Mouse (Mus musculus) gastrocnemius, postnatal 25 days (tissue): ENCODE data around the gene Sort1. TPM values are rescaled to one million over a fixed set of nuclear protein-coding genes. Genes with fewer than 3 reads are reported as not detected.
A peak's percentile ranks its signal among the peaks of the same experiment; 100 is the strongest.

Source experiments
- DNase-seq: peaks from one replicate; pipeline ENCODE4 v3.0.0; 2022
- total RNA-seq, 2 experiments: library from RNA; stranded (reverse); gene quantifications; 1 replicate in 1 of 2; 2 replicates in 1 of 2; pipeline ENCODE4 v1.2.3; 2021

Sort1 gene
- total RNA-seq, 2 experiments from 2014 or later, result 34.0 to 48.3 TPM

DNA sequence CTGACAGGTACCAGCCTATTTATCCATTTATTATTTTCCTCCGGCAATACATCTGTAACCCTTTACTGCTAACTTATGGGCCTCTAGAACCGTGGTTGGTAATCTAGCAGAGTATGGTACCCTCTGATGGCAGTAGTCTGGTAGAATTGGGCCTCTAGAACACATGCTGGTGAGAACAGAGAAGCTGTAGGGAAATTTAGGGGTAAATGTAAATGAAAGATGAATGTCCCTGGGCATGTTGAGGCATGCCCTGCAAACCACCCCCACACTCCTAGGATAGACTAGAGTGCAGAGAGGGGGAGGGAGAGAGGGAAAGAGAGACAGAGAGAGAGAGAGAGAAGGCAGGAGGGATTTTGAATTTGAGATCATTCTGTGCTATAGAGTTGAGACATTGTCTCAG lies 100.5 kb downstream of the Sort1 start:
- DNase-seq, result no peak

DNA sequence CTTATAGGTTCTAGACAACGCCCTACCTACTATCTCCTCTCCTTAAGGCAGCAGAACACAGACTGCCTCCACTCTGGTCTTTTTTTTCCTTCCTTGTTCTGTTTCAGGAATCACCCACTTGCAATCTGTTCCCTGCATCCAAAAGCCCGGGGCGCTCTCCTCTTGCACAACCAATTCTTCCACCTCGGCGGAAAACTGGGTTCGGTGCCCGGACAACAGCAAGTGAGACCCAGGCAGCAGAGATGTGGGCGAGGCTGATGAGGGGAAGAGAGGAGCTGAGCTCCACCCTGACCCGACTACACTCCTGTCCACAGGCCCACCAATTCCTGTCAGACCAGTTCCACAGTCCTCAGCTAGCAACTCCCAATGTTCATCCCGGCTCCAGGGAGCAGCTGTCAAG lies 102.3 kb downstream of the Sort1 start:
- DNase-seq, result no peak

DNA sequence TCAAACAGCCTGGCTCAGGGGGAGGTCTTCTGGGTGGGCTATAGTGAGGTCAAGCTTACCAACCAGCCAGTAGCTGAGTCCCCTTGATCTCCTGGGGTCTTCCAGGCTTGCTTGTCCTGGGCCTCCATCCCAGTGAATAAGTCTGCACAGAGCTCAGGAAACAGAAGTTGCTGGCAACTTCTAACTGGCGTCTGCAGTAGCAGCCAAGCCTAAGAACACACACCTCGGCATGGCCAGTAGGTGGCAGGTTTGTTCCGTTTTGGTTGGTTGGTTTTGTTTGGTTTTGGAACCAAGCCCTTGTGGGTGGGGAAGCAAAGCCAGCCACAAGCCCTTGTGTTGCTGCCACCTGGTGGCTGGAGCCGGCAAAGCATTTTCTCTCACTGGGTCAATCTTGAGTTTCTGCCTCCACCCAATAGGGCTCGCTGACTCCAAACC lies 105.2 kb downstream of the Sort1 start:
- DNase-seq, result peak; percentile 89

DNA sequence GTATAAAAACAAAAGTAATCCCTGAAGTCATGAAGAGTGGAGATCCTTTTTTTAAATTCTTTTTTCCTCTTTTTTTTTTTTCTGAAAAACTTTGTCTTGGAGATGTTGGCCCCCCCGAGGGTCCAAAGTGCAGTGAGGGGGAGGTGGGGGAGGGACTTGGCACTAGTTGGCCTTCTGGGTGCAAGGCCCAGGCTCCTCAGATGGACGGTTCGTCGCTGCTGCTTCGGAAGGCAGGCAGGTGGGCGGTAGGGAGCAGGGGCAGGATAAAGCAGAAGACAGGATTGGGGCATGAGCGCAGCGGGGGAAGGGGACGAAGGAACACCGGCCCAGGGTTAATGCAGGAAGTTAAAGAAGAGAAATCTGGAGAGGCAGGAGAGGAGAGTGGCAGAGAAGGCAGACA lies 108.4 kb downstream of the Sort1 start:
- DNase-seq, result no peak

DNA sequence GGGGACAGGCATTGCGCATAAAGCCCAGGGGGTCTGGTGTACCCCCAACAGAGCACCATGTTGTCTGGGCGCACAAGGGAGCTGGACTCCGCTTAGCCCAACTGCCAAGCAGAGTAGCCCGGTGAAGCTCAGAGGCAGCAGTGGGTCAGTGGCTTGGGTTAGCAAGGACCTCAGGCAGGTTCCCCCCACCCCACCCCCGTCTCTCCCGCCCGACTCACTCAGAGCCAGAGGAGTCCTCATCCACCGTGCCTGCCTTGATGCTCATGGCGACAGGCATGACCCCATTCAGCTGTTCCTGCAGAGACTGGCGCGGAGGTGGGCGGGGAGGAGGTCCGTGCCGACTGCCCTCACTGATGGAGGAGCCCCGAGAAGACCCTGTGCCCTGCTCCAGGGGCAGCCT lies 108.9 kb downstream of the Sort1 start:
- DNase-seq, result no peak

DNA sequence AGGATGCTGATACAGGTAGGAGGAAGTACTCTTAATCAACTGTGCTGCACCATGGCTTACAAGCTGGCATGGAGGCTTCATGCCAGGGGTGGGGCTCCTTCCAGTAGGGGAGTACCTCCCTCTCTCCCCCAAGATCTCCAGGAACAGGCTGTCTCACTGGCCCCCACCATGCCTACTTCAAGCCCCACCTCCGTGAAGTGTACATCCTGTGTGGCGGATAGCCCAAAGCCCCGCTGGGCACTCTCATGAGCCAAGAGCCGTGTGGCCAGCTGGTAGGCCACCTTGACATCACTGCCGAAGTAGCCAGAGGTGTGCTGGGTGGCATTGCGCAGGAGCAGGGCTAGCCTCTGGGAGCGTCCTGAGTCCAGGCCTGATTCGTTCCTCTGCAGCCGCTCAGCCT lies 114.4 kb downstream of the Sort1 start:
- no peak for DNase-seq

DNA sequence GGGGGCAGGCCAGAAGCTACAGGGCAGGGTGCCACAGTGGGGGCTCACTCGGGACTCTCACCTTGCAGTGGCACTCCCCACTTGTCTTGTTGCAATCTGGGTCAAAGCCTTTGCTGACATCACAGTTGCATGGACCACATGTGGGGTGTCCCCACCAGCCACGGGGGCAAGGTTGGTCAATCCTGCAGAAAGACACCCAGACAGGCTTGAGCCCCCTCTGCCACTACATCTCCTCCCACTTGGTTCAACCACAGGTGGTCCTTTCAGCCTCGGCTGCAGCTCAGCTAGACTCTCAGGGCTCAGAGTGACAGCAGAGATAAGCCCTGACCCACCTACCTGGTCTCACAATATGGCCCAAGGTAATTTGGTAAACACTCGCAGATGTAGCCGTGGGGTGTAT lies 116.6 kb downstream of the Sort1 start:
- DNase-seq, result no peak

DNA sequence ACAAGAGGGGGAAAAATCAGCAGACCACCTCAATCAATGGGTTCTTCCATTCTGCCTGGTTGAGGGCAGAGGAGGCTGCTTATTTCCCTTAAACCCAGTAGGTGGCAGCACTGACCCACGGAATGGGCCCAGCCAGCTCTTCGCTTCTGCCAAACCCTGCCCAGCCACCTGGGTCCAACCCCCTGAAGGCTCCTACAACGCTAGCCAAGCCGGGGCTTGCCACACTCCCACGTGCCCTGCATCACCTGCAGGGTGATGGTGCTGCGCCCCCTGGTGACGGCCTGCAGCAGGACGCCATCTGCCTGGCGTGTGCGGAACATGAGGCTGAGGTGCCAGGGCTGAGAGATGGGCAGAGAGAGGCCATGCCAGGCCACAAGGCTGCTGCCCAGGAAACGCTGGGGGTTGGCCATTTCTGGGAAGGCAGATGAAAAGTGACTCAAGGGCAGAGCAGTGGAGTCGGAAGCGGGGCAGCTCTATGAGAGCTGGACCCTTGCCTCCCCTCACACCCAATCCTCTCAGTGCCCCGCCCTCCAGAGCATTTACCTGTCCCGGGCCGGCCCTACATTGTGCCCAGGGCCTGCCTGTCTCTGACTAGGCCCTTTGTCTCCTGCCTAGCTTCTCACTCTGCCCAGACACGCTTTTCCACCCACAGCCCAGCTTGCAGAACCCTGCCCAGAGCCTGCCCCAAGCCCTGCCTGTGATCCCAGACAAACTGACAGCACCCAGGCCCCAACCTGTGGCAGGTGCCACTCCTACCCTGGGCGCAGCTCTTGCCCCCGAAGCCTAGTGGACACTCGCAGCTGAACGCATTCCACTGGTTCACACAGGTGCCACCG lies 118.0 kb downstream of the Sort1 start:
- peak; percentile 90 for DNase-seq

DNA sequence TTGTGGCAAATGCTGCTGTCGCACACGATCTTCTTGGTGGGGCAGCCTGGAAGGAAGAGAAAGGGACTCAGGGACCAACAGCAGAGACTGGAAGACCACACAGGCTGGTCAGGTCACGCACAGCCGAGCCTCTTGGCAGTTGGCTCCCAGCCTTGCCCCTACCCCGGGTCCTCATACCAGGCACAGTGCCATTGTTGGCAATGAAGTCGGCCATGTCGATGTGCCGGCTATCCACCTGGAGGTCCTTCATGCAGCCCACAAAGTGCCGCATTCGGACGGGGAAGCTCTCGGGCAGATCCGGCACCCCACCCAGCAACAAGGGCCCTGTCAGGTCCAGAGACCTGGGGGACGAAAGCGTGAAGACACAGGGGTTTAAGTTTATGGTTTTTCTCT lies 118.6 kb downstream of the Sort1 start:
- DNase-seq, result no peak

DNA sequence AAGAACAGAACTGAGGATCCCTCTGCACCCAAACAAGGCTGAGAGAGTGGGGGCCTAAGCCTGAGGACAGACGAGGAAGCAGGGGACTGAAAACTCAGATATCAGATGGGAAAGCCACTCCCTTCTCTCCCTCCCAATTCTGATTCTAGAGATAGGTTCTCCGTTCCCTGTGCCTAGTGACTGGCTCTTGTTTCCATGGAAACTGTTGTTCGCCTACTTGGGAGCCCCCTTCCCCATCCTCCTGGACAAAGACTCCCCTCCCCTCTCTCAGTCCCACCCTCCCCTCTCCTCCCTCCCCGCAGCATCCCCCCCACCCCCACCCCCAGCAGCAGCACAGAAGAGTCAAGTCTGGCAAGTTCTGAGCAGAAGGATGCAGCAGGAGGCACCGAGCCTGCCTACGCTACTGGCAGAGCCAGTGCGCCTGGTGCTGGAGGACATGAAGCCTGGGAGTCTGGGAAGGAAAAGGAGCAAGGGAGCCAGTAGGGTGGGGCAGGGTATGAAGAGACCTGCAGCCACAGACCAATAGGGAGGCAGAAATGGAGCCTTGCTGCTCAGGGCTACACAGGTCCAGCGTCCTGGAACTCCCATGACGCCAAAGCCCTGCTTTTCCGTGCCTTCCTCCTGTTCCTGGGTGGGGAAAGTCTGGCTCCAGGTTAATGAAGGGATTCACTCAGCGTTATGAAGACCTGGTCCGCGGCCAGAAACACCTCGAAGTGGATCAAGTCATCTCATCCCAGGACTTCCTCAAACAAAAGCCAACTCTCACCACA lies 121.8 kb downstream of the Sort1 start:
- DNase-seq, result no peak

DNA sequence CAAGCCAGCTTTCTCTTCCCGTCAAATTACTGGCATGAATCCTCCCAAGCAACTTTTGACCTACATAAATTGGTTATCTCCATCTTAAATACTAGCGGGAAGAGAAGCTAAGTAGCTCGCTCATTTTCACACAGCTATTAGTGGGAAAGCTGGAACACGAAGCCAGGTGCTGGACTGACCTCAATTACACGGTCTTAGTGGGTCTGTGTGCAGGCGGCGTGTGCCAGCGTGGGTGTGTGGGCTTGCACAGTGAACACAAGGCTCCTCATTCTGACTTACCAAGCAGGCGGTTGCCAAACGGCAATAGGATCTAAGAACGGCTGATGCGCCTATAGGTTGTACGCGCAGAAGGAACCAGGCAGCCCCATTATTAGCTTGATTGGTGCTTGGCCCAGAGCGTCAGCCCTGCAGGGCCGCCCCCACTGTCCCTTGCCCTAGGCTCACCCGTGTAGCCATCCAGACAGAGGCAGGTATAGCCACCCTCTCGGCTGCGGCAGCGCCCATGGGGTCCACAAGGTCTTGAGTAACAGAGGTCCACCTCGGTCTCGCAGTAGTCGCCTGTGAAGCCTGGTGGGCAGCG lies 122.5 kb downstream of the Sort1 start:
- DNase-seq, result no peak

DNA sequence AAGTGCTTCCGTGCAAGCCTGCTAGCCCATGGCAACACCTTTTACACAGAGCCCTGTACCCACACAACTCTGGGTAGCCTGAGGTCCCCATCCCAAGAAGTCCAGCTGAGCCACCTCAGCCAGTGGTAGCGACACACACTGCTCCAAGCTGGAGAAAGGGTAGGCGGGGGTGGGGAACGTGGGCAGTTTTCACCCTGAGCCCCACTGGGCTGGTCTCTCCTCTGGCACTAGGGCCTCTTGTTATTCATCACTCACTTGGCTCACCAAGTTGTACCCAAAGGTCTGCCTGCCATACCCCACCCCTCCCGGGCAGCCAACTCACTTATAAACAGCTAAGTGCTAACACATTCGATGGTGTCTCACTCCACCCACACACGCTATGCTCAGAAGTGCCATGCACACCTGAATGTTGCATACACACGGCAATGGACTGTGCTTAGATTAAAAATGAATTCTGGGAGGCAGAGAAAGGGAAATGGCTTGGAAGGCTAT lies 124.7 kb downstream of the Sort1 start:
- no peak for DNase-seq

DNA sequence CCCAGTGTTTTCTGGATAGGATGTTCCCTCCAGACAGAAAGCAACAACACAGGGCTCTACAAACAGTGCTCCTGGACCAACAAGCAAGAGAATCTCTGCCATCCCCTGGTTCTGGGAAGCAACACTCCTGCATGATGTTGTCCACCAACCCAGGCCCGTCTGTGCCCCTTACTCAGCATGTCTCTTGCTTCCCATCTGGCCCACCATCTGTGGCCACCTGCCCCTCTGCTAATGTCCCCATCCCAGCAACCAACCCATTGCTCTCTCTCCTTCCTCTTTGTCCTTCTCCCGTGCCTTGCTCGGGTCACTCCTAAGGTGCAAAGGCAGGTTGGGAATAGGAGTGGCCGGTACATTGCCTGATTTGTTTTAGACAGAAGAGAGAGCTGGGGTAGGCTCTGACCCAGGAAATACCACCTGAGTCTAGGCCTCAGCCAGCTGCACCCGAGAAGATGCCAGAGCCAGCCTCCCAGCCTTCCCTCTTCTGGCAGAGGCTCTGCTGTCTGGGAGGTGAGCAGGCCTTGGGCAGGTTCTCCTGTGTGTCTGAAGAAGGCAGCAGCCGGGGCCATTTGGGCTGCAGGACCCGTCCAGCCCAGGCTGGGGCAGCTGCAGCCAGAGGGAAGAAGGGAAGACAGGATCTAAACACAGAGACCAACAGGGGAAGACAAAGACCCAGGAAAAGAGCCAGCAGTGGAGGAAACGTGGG lies 125.9 kb downstream of the Sort1 start:
- no peak for DNase-seq

DNA sequence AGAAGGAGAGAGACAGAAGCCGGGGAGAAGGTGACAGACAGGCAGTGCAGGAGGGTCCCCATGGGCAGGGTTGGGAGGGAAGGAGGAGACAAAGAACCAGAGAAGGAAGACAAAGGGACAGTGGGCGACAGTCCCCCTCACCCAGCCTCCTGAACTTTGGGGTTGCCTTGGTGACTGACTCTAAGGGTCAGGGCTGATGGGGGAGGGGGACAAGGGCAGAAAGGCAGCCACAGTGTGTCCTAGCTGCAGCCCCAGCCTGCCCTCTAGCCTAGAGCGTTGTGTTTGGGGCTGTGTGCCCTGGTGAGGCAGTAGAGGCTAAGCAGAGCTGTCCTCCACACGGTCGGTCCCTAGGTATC lies 126.5 kb downstream of the Sort1 start:
- DNase-seq, result no peak

Other genes with a start within 250 kb of the Sort1 start
- gene Gstm4, start 239.2 kb upstream of the Sort1 start, total RNA-seq, result 10 to 100 TPM; 11.8 to 12.1 TPM
- 1 to 10 TPM; 3.5 to 5.5 TPM for gene Ampd2, start 197.4 kb upstream of the Sort1 start, total RNA-seq
- under 1 TPM in 1 of 2 experiments, not detected in 1; 0.15 TPM for gene Gnat2, start 191.3 kb upstream of the Sort1 start, total RNA-seq
- 10 to 100 TPM; 11.4 to 11.7 TPM for gene Gnai3, start 137.9 kb upstream of the Sort1 start, total RNA-seq
- gene Gpr61, start 129.2 kb upstream of the Sort1 start, total RNA-seq, result not detected
- 10 to 100 TPM; 21.3 to 23.3 TPM for gene Amigo1, start 97.7 kb upstream of the Sort1 start, total RNA-seq
- gene Cyb561d1, start 82.9 kb upstream of the Sort1 start, total RNA-seq, result 1 to 10 TPM; 2.7 TPM
- 1 to 10 TPM; 6.1 to 6.5 TPM for gene Atxn7l2, start 73.1 kb upstream of the Sort1 start, total RNA-seq
- 100 to 1,000 TPM; 596 to 597 TPM for gene Sypl2, start 57.4 kb upstream of the Sort1 start, total RNA-seq
- 10 to 100 TPM; 48.6 to 50.5 TPM for gene Psma5, start 27.2 kb upstream of the Sort1 start, total RNA-seq
- gene Mybphl, start 80.8 kb downstream of the Sort1 start, total RNA-seq, result not detected
- gene Psrc1, start 99.8 kb downstream of the Sort1 start, total RNA-seq, result under 1 TPM in 1 of 2 experiments, not detected in 1; 0.32 TPM
- gene Celsr2, start 131.5 kb downstream of the Sort1 start, total RNA-seq, result 1 to 10 TPM; 4.8 to 5.9 TPM
- gene Sars, start 161.1 kb downstream of the Sort1 start, total RNA-seq, result 100 to 1,000 TPM; 105 to 114 TPM